Mouse (Mus musculus) embryonic fibroblast, embryonic 13.5 days (primary cell): ENCODE results near the gene Pdlim7.

Experiments
- CTCF ChIP-seq: IDR thresholded peaks from 2 replicates; pipeline ENCODE4 v1.5.1; 2011; ENCODE audit warnings: mild to moderate bottlenecking, control low read depth, low read length, moderate library complexity, borderline replicate concordance; ENCODE audit not compliant: insufficient read depth
- POLR2A ChIP-seq: IDR thresholded peaks from 2 replicates; pipeline ENCODE4 v1.6.1; 2011; ENCODE audit warnings: low read depth, mild to moderate bottlenecking, control low read depth, low read length, moderate library complexity

DNA sequence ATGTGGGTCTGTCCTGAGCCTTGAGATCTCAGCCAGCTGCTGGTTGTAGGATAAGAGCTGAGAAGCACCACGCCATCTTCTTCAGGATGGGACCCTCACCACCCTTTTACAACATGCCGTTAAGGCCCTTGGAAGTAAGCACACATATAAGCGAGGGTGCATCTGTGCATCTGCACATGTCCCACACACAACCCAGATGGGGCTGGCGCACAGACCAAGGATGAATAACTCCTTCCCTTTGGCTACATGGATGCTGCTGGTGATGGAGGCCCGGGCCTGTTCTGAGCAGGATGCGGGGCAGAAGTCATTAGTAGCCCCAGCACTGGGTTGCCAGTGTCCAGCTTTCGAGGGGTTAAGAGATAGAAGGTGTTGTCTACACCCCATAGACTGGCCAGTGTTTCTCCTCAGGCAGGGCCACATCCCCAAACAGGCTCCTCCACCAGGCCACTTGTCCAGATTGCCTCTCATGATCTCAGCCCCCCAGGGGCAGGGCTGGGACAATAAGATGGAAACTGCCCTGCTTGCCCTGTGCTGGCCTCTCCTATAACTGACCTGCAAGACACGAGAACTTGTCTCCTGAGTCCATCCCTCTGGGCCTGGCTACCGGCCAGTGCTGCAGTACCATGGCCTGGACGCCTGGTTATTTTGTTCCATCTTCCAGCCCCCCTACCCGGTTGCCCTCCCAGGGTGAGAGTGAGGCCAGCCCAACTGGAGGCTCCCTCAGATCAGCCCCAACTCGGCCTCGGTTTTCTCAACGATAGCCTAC is 27.3 kb downstream of the Pdlim7 start:
- TF ChIP-seq POLR2A (no peak), CTCF (no peak)
